Mouse (Mus musculus) liver, postnatal 0 days (tissue): Measurements from ENCODE around the gene Zfp706. TPM values are rescaled to one million over a fixed set of nuclear protein-coding genes. Genes with fewer than 3 reads are reported as not detected.

ENCODE experiments used
- ATAC-seq: fragments of 200-750 bp; cut with Nextera tagmentation; 2 replicates; pipeline ENCODE4 v1.8.0; 2017; ENCODE audit warnings: mild to moderate bottlenecking, moderate library complexity
- DNase-seq: peaks from one replicate; pipeline ENCODE4 v3.0.0-alpha.2; 2016
- H3K27ac ChIP-seq: fragments of 300-500 bp; sonication (generic); 2 replicates; pipeline ENCODE4 v1.5.1; 2014; ENCODE audit warnings: antibody characterized with exemption, moderate library complexity, mild to moderate bottlenecking, low read depth
- H3K27me3 ChIP-seq: fragments of 300-500 bp; sonication (generic); 2 replicates; pipeline ENCODE4 v1.6.1; 2014; ENCODE audit warnings: low read length, control low read depth, mixed read lengths; ENCODE audit not compliant: insufficient read depth
- H3K36me3 ChIP-seq: fragments of 300-500 bp; sonication (generic); replicated peaks from 2 replicates; pipeline ENCODE4 v1.6.1; 2014; ENCODE audit warnings: mild to moderate bottlenecking, control low read depth, low read length, moderate library complexity, mixed read lengths; ENCODE audit not compliant: insufficient read depth
- H3K4me1 ChIP-seq: fragments of 300-500 bp; sonication (generic); 2 replicates; pipeline ENCODE4 v1.6.1; 2014; ENCODE audit warnings: antibody characterized with exemption, mild to moderate bottlenecking, control low read depth; ENCODE audit not compliant: insufficient read depth
- H3K4me2 ChIP-seq: fragments of 300-500 bp; sonication (generic); 2 replicates; pipeline ENCODE4 v1.6.1; 2014; ENCODE audit warnings: low read depth, mild to moderate bottlenecking, low read length, moderate library complexity, mixed read lengths
- H3K4me3 ChIP-seq: fragments of 300-500 bp; sonication (generic); 2 replicates; pipeline ENCODE4 v1.5.1; 2014; ENCODE audit warnings: low read depth, low read length
- H3K9ac ChIP-seq: fragments of 300-500 bp; sonication (generic); replicated peaks from 2 replicates; pipeline ENCODE4 v1.6.1; 2014; ENCODE audit warnings: mild to moderate bottlenecking, moderate library complexity
- H3K9me3 ChIP-seq: fragments of 300-500 bp; sonication (generic); 2 replicates; pipeline ENCODE4 v1.6.1; 2016; ENCODE audit warnings: mild to moderate bottlenecking, control low read depth, low read length, mixed read lengths
- CTCF ChIP-seq: sonication (generic); IDR thresholded peaks from 2 replicates; pipeline ENCODE4 v1.5.1; 2016; ENCODE audit warnings: antibody characterized with exemption, low read depth
- EP300 ChIP-seq: IDR thresholded peaks from 2 replicates; pipeline ENCODE4 v1.6.1; 2016; ENCODE audit warnings: antibody characterized with exemption, low read depth, mild to moderate bottlenecking
- WGBS: fragments of 180-500 bp; shearing (Covaris S2); extraction: QIAGEN DNeasy Blood & Tissue Kit; methylation state at CpG from one replicate; pipeline ENCODE4 v1.1.7; 2014; ENCODE audit not compliant: insufficient replicate concordance; 5-methylcytosine and 5-hydroxymethylcytosine counted together
- polyA plus RNA-seq: library from polyadenylated mRNA; unstranded; fragments of >200 nt; fragmentation: Nextera tagmentation; extraction: Ambion mirVana; gene quantifications from 2 replicates; pipeline ENCODE4 v1.2.1, GENCODE M21; 2015

The Zfp706 gene
- polyA plus RNA-seq, 1 experiment from 2014 or later, result 234 TPM

GRCm38 (mm10) chr15:36979159-36979487 lies 28.4 kb downstream of the Zfp706 start:
- DNase-seq, result no peak
- WGBS, result 30% methylated on average over 5 of the region's 5 CpGs
- no peak overlapping the region for H3K9ac ChIP-seq
- no peak for ATAC-seq
- H3K27ac ChIP-seq, result no peak overlapping the region
- no peaks in the 10 kb centered on the region for H3K36me3 ChIP-seq
- H3K4me2 ChIP-seq, result peak overlapping the region; percentile 68
- no peak for TF ChIP-seq CTCF
- no peak for TF ChIP-seq EP300
- H3K4me1 ChIP-seq, result peaks cover 32% of the 10 kb centered on the region
- H3K9me3 ChIP-seq, result no peaks in the 10 kb centered on the region
- 0 out of 2 replicates have a peak overlapping the region, but pooled peaks have one; percentile 33 for H3K4me3 ChIP-seq
- no peaks in the 10 kb centered on the region for H3K27me3 ChIP-seq

GRCm38 (mm10) chr15:36977823-36978222 lies 29.8 kb downstream of the Zfp706 start:
- Histone ChIP-seq H3K27me3 (no peaks in the 10 kb centered on the region), H3K36me3 (no peaks in the 10 kb centered on the region), H3K9ac (no peak overlapping the region), H3K4me1 (peaks cover 33% of the 10 kb centered on the region), H3K27ac (no peak overlapping the region), H3K4me3 (no peak overlapping the region), H3K4me2 (no peak overlapping the region), H3K9me3 (no peaks in the 10 kb centered on the region)
- DNase-seq, result no peak
- 73% methylated on average over 8 of the region's 8 CpGs for WGBS
- ATAC-seq, result no peak
- TF ChIP-seq CTCF (no peak), EP300 (no peak)

GRCm38 (mm10) chr15:36975690-36976089 lies 31.9 kb downstream of the Zfp706 start:
- ATAC-seq (no peak), DNase-seq (no peak)
- no peak overlapping the region for H3K4me3 ChIP-seq
- H3K9ac ChIP-seq, result no peak overlapping the region
- 63% methylated on average over 5 of the region's 5 CpGs for WGBS
- H3K4me1 ChIP-seq, result peaks cover 33% of the 10 kb centered on the region
- no peak overlapping the region for H3K27ac ChIP-seq
- no peaks in the 10 kb centered on the region for H3K9me3 ChIP-seq
- H3K27me3 ChIP-seq, result no peaks in the 10 kb centered on the region
- no peak overlapping the region for H3K4me2 ChIP-seq
- H3K36me3 ChIP-seq, result no peaks in the 10 kb centered on the region
- TF ChIP-seq EP300 (no peak), CTCF (no peak)

GRCm38 (mm10) chr15:36975256-36975620 lies 32.3 kb downstream of the Zfp706 start:
- Histone ChIP-seq H3K4me2 (no peak overlapping the region), H3K4me1 (peaks cover 31% of the 10 kb centered on the region), H3K9me3 (no peaks in the 10 kb centered on the region), H3K9ac (no peak overlapping the region), H3K27me3 (no peaks in the 10 kb centered on the region), H3K4me3 (no peak overlapping the region), H3K27ac (no peak overlapping the region), H3K36me3 (no peaks in the 10 kb centered on the region)
- TF ChIP-seq EP300 (no peak), CTCF (no peak)
- no peak for DNase-seq
- 59% methylated on average over 2 of the region's 2 CpGs for WGBS
- peak; percentile 21 for ATAC-seq

GRCm38 (mm10) chr15:36974614-36975255 lies 32.8 kb downstream of the Zfp706 start:
- TF ChIP-seq CTCF, result no peak
- no peak for TF ChIP-seq EP300
- Histone ChIP-seq H3K27ac (peak overlapping the region; percentile 35), H3K36me3 (no peaks in the 10 kb centered on the region), H3K4me3 (no peak overlapping the region), H3K9me3 (no peaks in the 10 kb centered on the region), H3K4me2 (no peak overlapping the region), H3K9ac (no peak overlapping the region), H3K27me3 (no peaks in the 10 kb centered on the region), H3K4me1 (peaks cover 26% of the 10 kb centered on the region)
- no peak for DNase-seq
- ATAC-seq, result peak; percentile 86
- WGBS, result 30% methylated on average over 6 of the region's 6 CpGs

- TF ChIP-seq CTCF (no peak), EP300 (no peak)
- Histone ChIP-seq H3K27ac (no peak overlapping the region), H3K36me3 (no peaks in the 10 kb centered on the region), H3K4me2 (no peak overlapping the region), H3K27me3 (no peaks in the 10 kb centered on the region), H3K9ac (no peak overlapping the region), H3K9me3 (no peaks in the 10 kb centered on the region), H3K4me3 (no peak overlapping the region), H3K4me1 (peaks cover 16% of the 10 kb centered on the region)
- DNase-seq (no peak), ATAC-seq (no peak)
- 57% methylated on average over 7 of the region's 7 CpGs for WGBS
These were observed 33.9 kb downstream of the Zfp706 start for GRCm38 (mm10) chr15:36973714-36974113.

GRCm38 (mm10) chr15:36973290-36973689 lies 34.3 kb downstream of the Zfp706 start:
- ATAC-seq, result no peak
- Histone ChIP-seq H3K27me3 (no peaks in the 10 kb centered on the region), H3K4me1 (peaks cover 16% of the 10 kb centered on the region), H3K36me3 (no peaks in the 10 kb centered on the region), H3K9me3 (no peaks in the 10 kb centered on the region), H3K4me2 (no peak overlapping the region), H3K9ac (no peak overlapping the region), H3K4me3 (no peak overlapping the region), H3K27ac (no peak overlapping the region)
- WGBS, result 57% methylated on average over 6 of the region's 6 CpGs
- DNase-seq, result no peak
- TF ChIP-seq EP300 (no peak), CTCF (no peak)
